Mouse (Mus musculus) heart, adult 2 months (tissue): ENCODE data around the gene Enpep.

ENCODE experiments used
- CTCF ChIP-seq: fragments of 200-600 bp; IDR thresholded peaks from 2 replicates; pipeline ENCODE4 v1.8.1; 2022; ENCODE audit warnings: antibody characterized with exemption, mild to moderate bottlenecking, moderate library complexity
- EP300 ChIP-seq: fragments of 200-500 bp; IDR thresholded peaks from 2 replicates; pipeline ENCODE4 v1.6.1; 2011; ENCODE audit warnings: low read depth, low read length, control low read depth; ENCODE audit not compliant: insufficient read depth
- POLR2A ChIP-seq: fragments of 200-500 bp; IDR thresholded peaks from 2 replicates; pipeline ENCODE4 v1.6.1; 2011; ENCODE audit warnings: mild to moderate bottlenecking, low read depth, low read length, control low read depth; ENCODE audit not compliant: insufficient read depth

DNA sequence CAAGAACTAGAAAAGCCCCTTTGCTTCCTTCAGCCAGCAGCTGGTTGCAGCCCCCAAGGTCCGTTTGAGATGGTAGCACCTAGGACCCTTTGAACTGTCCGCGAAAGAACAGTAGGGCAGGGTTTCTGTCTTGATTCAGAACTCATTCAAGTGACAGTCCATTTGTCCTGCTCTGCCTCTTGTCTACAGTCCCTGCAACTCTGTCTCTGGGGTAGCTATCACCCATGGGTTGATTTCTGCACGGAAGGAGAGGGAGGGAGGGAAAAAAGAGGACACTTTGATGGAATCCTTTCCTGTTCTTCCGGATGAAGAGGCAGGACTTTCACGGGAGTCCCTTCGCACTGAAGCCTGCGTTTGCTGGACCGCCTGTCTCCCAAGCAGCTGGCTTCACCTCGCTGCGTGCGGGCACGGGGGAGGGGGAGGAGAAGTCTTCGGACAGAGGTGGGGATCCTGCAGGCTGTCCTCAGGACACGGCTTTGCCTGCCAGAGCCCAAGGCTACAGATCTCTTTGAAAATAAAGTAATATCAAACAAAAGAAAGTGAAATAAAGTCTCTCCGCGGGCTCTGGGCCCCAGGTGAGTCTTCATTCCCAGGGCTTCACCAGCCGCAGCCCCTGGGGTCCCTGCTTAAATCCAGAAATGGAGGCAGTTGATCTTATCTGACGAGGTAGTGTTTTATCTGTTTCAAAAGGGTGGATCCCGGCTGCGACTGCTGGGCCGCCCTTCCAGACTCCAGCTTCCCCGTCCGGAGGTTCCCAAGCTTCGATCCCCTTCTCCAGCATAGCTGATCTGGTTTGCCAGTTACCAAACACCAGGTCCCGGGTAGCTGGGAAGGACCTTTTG is 108.3 kb downstream of the Enpep start:
- TF ChIP-seq CTCF (no peak), POLR2A (no peak), EP300 (no peak)
